Mouse (Mus musculus) liver, embryonic 14.5 days (tissue): ENCODE measurements around the gene Mlx.

Experiments used
- CTCF ChIP-seq: IDR thresholded peaks from 2 replicates; pipeline ENCODE4 v1.5.1; 2016; ENCODE audit warnings: antibody characterized with exemption, low read depth, control low read depth
- EP300 ChIP-seq: IDR thresholded peaks from 2 replicates; pipeline ENCODE4 v1.6.1; 2016; ENCODE audit warnings: antibody characterized with exemption, low read depth

DNA sequence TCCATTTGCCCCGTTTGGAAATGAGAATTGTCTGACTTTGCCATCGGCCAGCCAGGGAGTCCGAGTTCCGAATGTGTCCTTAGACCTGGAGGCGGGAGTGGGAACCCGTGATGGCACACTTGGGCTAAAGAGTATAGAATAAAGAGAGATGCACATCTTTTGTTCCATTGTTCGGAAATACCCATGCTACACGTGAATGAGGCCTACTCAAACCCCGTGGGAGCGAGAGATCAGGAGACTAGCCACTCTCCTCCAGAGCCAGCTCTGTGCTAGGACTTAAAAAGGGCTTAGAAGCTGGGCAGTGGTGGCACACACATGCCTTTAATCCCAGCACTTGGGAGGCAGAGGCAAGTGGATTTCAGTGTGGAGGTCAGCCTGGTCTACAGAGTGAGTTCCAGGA lies 27.6 kb upstream of the Mlx start:
- TF ChIP-seq CTCF (no peak), EP300 (no peak)
